Mouse (Mus musculus) cerebellum, adult 2 months (tissue): ENCODE data around the gene Hes7. TPM values are rescaled to one million over a fixed set of nuclear protein-coding genes. Genes with fewer than 3 reads are reported as not detected.

ENCODE experiments used
- DNase-seq, 2 experiments: peaks; one replicate each; pipeline ENCODE4 v3.0.0; 2021
- H3K27ac ChIP-seq: fragments of 200-500 bp; 2 replicates; pipeline ENCODE4 v1.5.1; 2012; ENCODE audit warnings: low read length, control low read depth, inconsistent platforms; ENCODE audit not compliant: insufficient read depth
- H3K27me3 ChIP-seq: fragments of 200-500 bp; 2 replicates; pipeline ENCODE4 v1.6.1; 2012; ENCODE audit warnings: inconsistent platforms, mild to moderate bottlenecking, low read length, moderate library complexity; ENCODE audit not compliant: control insufficient read depth, insufficient read depth
- H3K4me1 ChIP-seq: fragments of 200-500 bp; 2 replicates; pipeline ENCODE4 v1.6.1; 2011; ENCODE audit warnings: low read length; ENCODE audit not compliant: control insufficient read depth, insufficient read depth
- H3K4me3 ChIP-seq: fragments of 200-500 bp; replicated peaks from 2 replicates; pipeline ENCODE3; 2011; ENCODE audit warnings: mild to moderate bottlenecking, low read depth, low read length, control low read depth; ENCODE audit not compliant: insufficient read depth
- CTCF ChIP-seq: fragments of 200-500 bp; IDR thresholded peaks from 2 replicates; pipeline ENCODE4 v1.5.1; 2011; ENCODE audit warnings: low read depth, mild to moderate bottlenecking, control low read depth, low read length, moderate library complexity, borderline replicate concordance; ENCODE audit not compliant: insufficient read depth
- POLR2A ChIP-seq: fragments of 200-500 bp; IDR thresholded peaks from 2 replicates; pipeline ENCODE4 v1.6.1; 2011; ENCODE audit warnings: low read length, control low read depth, borderline replicate concordance; ENCODE audit not compliant: insufficient read depth
- WGBS: fragments of 180-500 bp; shearing (Covaris S2); methylation state at CpG from one replicate; pipeline ENCODE4 v1.1.7; 2018; 5-methylcytosine and 5-hydroxymethylcytosine counted together
- polyA plus RNA-seq: library from polyadenylated mRNA; depleted of rRNA; stranded (reverse); fragments of >200 nt; gene quantifications from 2 replicates; pipeline ENCODE4 v1.2.3, GENCODE M21; 2012

Hes7 gene
- polyA plus RNA-seq, 1 experiment: 0.44 TPM

GRCm38 (mm10) chr11:69100639-69101360 is 19.4 kb upstream of the Hes7 start:
- peaks cover 51% of the 10 kb centered on the region for H3K4me1 ChIP-seq
- no peak for TF ChIP-seq CTCF
- TF ChIP-seq POLR2A: no peak
- DNase-seq: peak; percentile 46 to 54
- H3K4me3 ChIP-seq: peak overlapping the region; percentile 90
- H3K27me3 ChIP-seq: no peaks in the 10 kb centered on the region
- WGBS: 65% methylated on average over 20 of the region's 20 CpGs
- peak overlapping the region; percentile 96 for H3K27ac ChIP-seq

DNA sequence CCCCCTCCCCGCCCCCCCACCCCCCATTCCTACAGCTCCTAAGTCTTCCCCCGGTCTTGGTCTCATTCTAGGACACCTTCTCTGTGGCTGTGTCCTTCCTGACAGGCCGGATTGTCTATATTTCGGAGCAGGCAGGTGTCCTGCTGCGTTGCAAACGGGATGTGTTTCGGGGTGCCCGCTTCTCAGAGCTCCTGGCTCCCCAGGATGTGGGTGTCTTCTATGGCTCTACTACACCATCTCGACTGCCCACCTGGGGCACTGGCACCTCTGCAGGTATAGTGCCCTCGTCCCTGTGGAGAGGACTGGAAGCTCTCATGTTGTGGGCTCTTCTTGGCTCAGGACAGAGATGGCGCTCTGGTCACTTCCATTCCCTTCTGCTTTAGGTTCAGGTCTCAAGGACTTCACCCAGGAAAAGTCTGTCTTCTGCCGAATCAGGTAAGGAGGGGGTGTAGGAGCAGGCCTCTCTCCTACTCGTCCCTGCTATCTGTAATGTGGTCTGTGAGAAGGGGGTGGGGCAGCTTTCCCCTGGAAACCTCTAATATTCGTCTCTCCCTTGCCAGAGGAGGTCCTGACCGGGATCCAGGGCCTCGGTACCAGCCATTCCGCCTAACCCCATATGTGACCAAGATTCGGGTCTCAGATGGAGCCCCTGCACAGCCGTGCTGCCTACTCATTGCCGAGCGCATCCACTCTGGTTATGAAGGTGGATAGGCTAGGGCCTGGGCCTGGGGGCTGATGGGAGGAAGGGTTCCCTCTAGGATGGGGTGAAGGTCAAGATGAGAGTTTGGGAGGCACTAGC is 18.4 kb upstream of the Hes7 start:
- Histone ChIP-seq H3K4me1 (peaks cover 52% of the 10 kb centered on the region), H3K27ac (peak overlapping the region; percentile 6; the same call in 1 of the 2 replicates), H3K4me3 (no peak overlapping the region), H3K27me3 (no peaks in the 10 kb centered on the region)
- WGBS: 80% methylated on average over 21 of the region's 21 CpGs
- TF ChIP-seq CTCF: no peak
- TF ChIP-seq POLR2A: no peak
- DNase-seq: peak in 1 of 2 experiments; percentile 33

DNA sequence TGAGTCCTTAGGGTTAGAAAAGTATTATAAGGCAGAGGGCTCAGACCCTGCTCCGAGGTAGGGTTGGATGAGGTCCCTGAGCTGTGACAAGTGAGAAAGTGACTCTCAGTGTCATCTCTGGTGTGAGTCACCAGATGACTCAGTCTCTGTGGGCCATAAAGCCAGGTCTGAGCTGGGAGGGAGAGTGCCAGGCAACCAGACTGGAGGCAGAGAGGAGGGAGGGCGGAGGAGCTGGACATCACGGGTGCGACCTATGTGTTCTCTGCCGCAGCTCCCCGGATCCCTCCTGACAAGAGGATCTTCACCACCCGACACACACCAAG is 17.8 kb upstream of the Hes7 start:
- WGBS: 36% methylated on average over 7 of the region's 7 CpGs
- H3K4me1 ChIP-seq: peaks cover 52% of the 10 kb centered on the region
- peak overlapping the region; percentile 32 for H3K4me3 ChIP-seq
- H3K27me3 ChIP-seq: no peaks in the 10 kb centered on the region
- peak; percentile 71 to 86 for DNase-seq
- TF ChIP-seq POLR2A (peak; percentile 22; the same call in 1 of the 2 replicates), CTCF (no peak)
- peak overlapping the region; percentile 6; the same call in 1 of the 2 replicates for H3K27ac ChIP-seq

GRCm38 (mm10) chr11:69103121-69103520 is 17.1 kb upstream of the Hes7 start:
- 95% methylated on average over 14 of the region's 14 CpGs for WGBS
- TF ChIP-seq POLR2A: no peak
- no peak for TF ChIP-seq CTCF
- H3K27me3 ChIP-seq: no peaks in the 10 kb centered on the region
- H3K27ac ChIP-seq: no peak overlapping the region
- peak; percentile 28 to 31 for DNase-seq
- peaks cover 44% of the 10 kb centered on the region for H3K4me1 ChIP-seq
- no peak overlapping the region for H3K4me3 ChIP-seq

GRCm38 (mm10) chr11:69103531-69104435 is 16.4 kb upstream of the Hes7 start:
- Histone ChIP-seq H3K4me3 (no peak overlapping the region), H3K4me1 (peaks cover 39% of the 10 kb centered on the region), H3K27ac (no peak overlapping the region), H3K27me3 (no peaks in the 10 kb centered on the region)
- 89% methylated on average over 15 of the region's 15 CpGs for WGBS
- DNase-seq: peak; percentile 22 to 27
- TF ChIP-seq POLR2A (no peak), CTCF (no peak)

DNA sequence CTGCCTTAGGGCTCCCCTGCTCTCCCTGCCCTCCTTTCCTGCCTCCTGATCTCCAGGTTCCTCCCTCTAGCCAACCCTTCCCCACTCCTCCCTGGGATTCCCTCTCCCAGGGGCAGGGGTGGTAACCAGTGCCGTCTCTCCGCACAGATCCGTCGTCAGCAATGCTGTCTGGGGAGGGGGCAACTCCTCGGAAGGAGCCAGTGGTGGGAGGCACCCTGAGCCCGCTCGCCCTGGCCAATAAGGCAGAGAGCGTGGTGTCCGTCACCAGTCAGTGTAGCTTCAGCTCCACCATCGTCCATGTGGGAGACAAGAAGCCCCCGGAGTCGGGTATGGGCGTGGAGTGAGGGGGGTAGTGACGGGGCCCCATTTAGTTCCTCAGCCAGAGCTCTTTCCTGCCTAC is 15.7 kb upstream of the Hes7 start:
- H3K4me1 ChIP-seq: peaks cover 39% of the 10 kb centered on the region
- whole genome bisulfite sequencing: 89% methylated on average over 14 of the region's 14 CpGs
- no peak overlapping the region for H3K4me3 ChIP-seq
- peak in 1 of 2 experiments; percentile 19 for DNase-seq
- TF ChIP-seq POLR2A: no peak
- no peak for TF ChIP-seq CTCF
- H3K27me3 ChIP-seq: no peaks in the 10 kb centered on the region
- H3K27ac ChIP-seq: no peak overlapping the region

GRCm38 (mm10) chr11:69105227-69105626 is 15.0 kb upstream of the Hes7 start:
- Histone ChIP-seq H3K27me3 (no peaks in the 10 kb centered on the region), H3K4me3 (no peak overlapping the region), H3K4me1 (peaks cover 39% of the 10 kb centered on the region), H3K27ac (no peak overlapping the region)
- WGBS: 88% methylated on average over 6 of the region's 6 CpGs
- no peak for DNase-seq
- TF ChIP-seq CTCF: no peak
- no peak for TF ChIP-seq POLR2A
